Mouse (Mus musculus): ENCODE measurements around the gene Akr1d1. TPM values are rescaled to one million over a fixed set of nuclear protein-coding genes. Genes with fewer than 3 reads are reported as not detected.

Akr1d1 gene
- not detected for polyA plus RNA-seq (2021)

GRCm38 (mm10) chr6:37529940-37530339 lies at the start of gene Akr1d1:
Gene Akr1d1 (plus strand): TSS chr6:37530173.
- ChIA-PET CTCF (interaction anchor here (1.2 kb wide), 1 partner anchor 72 kb away, joined by 3 read pairs; no protein-coding TSS in a partner anchor), POLR2A (no interaction called here)
- no peaks in the 10 kb centered on the region for H3K27me3 ChIP-seq
- TF ChIP-seq CTCF (IDR thresholded peaks at IDR 0.05), result no peak
- in situ Hi-C loops (cut with MboI; ENCODE audit: low pct_unique_long_range_greater_than_20kb), result no loop called here
- no peak for DNase-seq (ENCODE audit: low read depth, low spot score)
- ATAC-seq, result no peak

- in situ Hi-C loops (cut with MboI; ENCODE audit: low pct_unique_long_range_greater_than_20kb), result no loop called here
- POLR2A ChIA-PET, result no interaction called here
- DNase-seq (ENCODE audit: low read depth, low spot score) (no peak), ATAC-seq (no peak)
- CTCF ChIA-PET, result no interaction called here
- TF ChIP-seq CTCF (IDR thresholded peaks at IDR 0.05), result no peak
- H3K27me3 ChIP-seq, result no peaks in the 10 kb centered on the region
Observed at GRCm38 (mm10) chr6:37481147-37481546, 48.8 kb upstream of the Akr1d1 start.

GRCm38 (mm10) chr6:37483262-37483661 lies 46.7 kb upstream of the Akr1d1 start:
- ATAC-seq (no peak), DNase-seq (ENCODE audit: low read depth, low spot score) (no peak)
- in situ Hi-C loops (cut with MboI; ENCODE audit: low pct_unique_long_range_greater_than_20kb), result no loop called here
- no peak for TF ChIP-seq CTCF (IDR thresholded peaks at IDR 0.05)
- ChIA-PET POLR2A (no interaction called here), CTCF (no interaction called here)
- H3K27me3 ChIP-seq, result no peaks in the 10 kb centered on the region

GRCm38 (mm10) chr6:37484588-37485070 lies 45.3 kb upstream of the Akr1d1 start:
- ChIA-PET CTCF (interaction anchor here (1.0 kb wide), 2 partner anchors 28 to 69 kb away, joined by 3 read pairs; no protein-coding TSS in a partner anchor), POLR2A (no interaction called here)
- in situ Hi-C loops (cut with MboI; ENCODE audit: low pct_unique_long_range_greater_than_20kb), result no loop called here
- ATAC-seq (no peak), DNase-seq (ENCODE audit: low read depth, low spot score) (no peak)
- H3K27me3 ChIP-seq, result peaks cover 7% of the 10 kb centered on the region
- TF ChIP-seq CTCF (IDR thresholded peaks at IDR 0.05), result no peak

GRCm38 (mm10) chr6:37486502-37486901 lies 43.5 kb upstream of the Akr1d1 start:
- DNase-seq (ENCODE audit: low read depth, low spot score) (no peak), ATAC-seq (no peak)
- in situ Hi-C loops (cut with MboI; ENCODE audit: low pct_unique_long_range_greater_than_20kb), result no loop called here
- POLR2A ChIA-PET, result no interaction called here
- TF ChIP-seq CTCF (IDR thresholded peaks at IDR 0.05), result no peak
- H3K27me3 ChIP-seq, result peaks cover 7% of the 10 kb centered on the region
- CTCF ChIA-PET, result interaction anchor here (1.1 kb wide), 1 partner anchor 12 kb away, joined by 3 read pairs; no protein-coding TSS in a partner anchor

DNA sequence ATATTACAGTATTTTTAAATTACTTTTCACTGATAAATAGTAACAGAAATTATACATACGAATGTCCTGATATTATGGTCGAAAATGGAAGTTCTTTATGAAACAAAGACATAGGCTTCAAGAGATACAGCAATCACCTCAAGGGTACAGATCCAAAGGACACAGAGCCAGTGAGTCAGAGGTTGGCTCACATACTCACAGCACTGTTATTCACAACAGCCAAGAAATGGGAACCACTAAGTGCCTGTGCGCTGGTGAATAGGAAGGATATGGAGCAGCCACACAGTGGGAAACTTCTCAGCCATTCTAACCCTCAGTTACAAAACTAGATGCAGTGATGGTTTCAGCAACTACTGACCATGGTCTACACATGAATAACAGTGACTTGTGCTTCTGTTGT lies 37.7 kb upstream of the Akr1d1 start:
- ATAC-seq (no peak), DNase-seq (ENCODE audit: low read depth, low spot score) (no peak)
- in situ Hi-C loops (cut with MboI; ENCODE audit: low pct_unique_long_range_greater_than_20kb), result no loop called here
- CTCF ChIA-PET, result interaction anchor here (1.4 kb wide), 1 partner anchor 28 kb away, joined by 3 read pairs; no protein-coding TSS in a partner anchor
- TF ChIP-seq CTCF (IDR thresholded peaks at IDR 0.05), result no peak
- POLR2A ChIA-PET, result no interaction called here
- peaks cover 7% of the 10 kb centered on the region for H3K27me3 ChIP-seq

GRCm38 (mm10) chr6:37494957-37495356 lies 35.0 kb upstream of the Akr1d1 start:
- in situ Hi-C loops (cut with MboI; ENCODE audit: low pct_unique_long_range_greater_than_20kb), result no loop called here
- no peak for TF ChIP-seq CTCF (IDR thresholded peaks at IDR 0.05)
- no peak for DNase-seq (ENCODE audit: low read depth, low spot score)
- no peak for ATAC-seq
- CTCF ChIA-PET, result no interaction called here
- no peaks in the 10 kb centered on the region for H3K27me3 ChIP-seq
- POLR2A ChIA-PET, result no interaction called here

- no peaks in the 10 kb centered on the region for H3K27me3 ChIP-seq
- TF ChIP-seq CTCF (IDR thresholded peaks at IDR 0.05), result peak; percentile 6
- CTCF ChIA-PET, result no interaction called here
- in situ Hi-C loops (cut with MboI; ENCODE audit: low pct_unique_long_range_greater_than_20kb), result no loop called here
- POLR2A ChIA-PET, result interaction anchor here (0.6 kb wide), 1 partner anchor 1999 kb away, joined by 3 read pairs; no protein-coding TSS in a partner anchor
- DNase-seq (ENCODE audit: low read depth, low spot score) (no peak), ATAC-seq (no peak)
Observed at GRCm38 (mm10) chr6:37496866-37497265, 33.1 kb upstream of the Akr1d1 start.

DNA sequence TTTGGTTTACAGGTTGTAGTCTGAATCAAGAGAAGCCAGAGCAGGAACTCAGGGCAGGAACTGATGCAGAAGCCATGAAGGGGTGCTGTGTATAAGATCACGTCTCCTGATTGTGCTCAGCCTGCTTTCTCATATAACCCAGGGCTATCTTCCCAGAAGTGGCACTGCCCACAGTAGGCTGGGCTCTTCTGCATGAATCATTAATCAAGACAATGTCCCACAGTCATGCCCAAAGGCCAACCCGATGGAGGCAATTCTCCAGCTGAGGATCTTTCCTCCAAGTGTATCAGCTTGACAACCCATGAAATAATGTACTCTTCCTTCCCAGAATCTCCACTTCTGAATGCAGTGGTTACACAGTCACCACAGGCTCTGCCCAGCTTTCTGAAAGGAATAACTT lies 24.4 kb upstream of the Akr1d1 start:
- ChIA-PET POLR2A (interaction anchor here (0.7 to 1.7 kb wide), 2 partner anchors 12 to 294 kb away, joined by 3 to 4 read pairs; no protein-coding TSS in a partner anchor), CTCF (no interaction called here)
- TF ChIP-seq CTCF (IDR thresholded peaks at IDR 0.05), result no peak
- peaks cover 6% of the 10 kb centered on the region for H3K27me3 ChIP-seq
- DNase-seq (ENCODE audit: low read depth, low spot score), result no peak
- in situ Hi-C loops (cut with MboI; ENCODE audit: low pct_unique_long_range_greater_than_20kb), result no loop called here
- no peak for ATAC-seq

DNA sequence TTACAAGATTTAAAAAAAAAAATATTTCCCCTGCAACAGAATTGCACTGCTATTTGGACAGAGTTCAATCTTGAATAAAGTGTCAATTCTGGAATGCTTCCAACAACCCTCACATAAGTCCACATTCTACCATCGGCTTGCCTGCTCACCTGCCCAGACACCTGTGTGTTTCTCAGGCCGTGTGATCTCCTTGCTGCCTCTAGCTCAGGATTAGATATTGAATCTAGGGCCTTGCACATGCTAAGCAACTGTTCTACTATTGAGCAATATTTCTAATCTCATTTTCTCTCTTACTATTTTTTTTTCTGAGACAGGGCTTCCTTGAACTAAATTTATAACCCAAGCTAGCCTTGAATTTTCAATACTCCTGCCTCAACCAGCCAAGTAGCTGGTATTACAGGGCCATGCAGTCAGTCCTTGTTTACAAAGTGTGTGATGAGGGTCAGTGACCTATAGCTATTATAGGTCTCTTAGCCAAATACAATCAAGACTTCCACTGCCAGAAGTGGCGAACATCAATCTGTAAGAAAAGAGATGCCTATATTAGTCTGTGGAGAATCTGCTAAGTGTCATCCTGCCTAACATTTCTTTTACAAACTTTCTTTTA lies 23.0 kb upstream of the Akr1d1 start:
- TF ChIP-seq CTCF (IDR thresholded peaks at IDR 0.05), result no peak
- POLR2A ChIA-PET, result interaction anchor here (1.7 kb wide), 1 partner anchor 14 kb away, joined by 4 read pairs; no protein-coding TSS in a partner anchor
- DNase-seq (ENCODE audit: low read depth, low spot score) (no peak), ATAC-seq (no peak)
- in situ Hi-C loops (cut with MboI; ENCODE audit: low pct_unique_long_range_greater_than_20kb), result no loop called here
- CTCF ChIA-PET, result no interaction called here
- peaks cover 6% of the 10 kb centered on the region for H3K27me3 ChIP-seq

DNA sequence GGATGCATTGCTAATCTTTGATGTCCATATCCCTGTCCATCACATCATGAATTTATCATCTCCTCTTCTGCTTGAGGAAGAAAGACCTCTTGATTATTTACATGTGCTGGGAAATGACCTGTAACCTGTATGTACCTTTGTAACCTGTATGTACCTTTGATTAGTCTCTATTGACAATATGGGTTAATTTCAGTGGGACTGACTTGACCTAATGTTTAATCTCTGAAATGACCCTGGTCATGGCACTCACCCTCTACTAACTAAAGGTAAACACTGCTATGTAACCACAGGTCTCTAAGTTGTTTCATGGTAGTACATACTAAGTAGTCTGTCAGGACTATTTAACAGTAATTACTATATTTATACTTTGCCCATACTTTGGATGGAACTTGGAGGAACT lies 19.2 kb upstream of the Akr1d1 start:
- in situ Hi-C loops (cut with MboI; ENCODE audit: low pct_unique_long_range_greater_than_20kb), result no loop called here
- DNase-seq (ENCODE audit: low read depth, low spot score), result no peak
- no peak for ATAC-seq
- peaks cover 18% of the 10 kb centered on the region for H3K27me3 ChIP-seq
- ChIA-PET POLR2A (no interaction called here), CTCF (no interaction called here)
- no peak for TF ChIP-seq CTCF (IDR thresholded peaks at IDR 0.05)

All from Patski (cell line).